Mouse (Mus musculus) embryonic facial prominence, embryonic 14.5 days (tissue): Measurements from ENCODE around the gene Klhl29. TPM values are rescaled to one million over a fixed set of nuclear protein-coding genes. Genes with fewer than 3 reads are reported as not detected.

Experiments used
- ATAC-seq: fragments of 200-750 bp; cut with Nextera tagmentation; 2 replicates; pipeline ENCODE4 v1.8.0; 2017; ENCODE audit warnings: low read depth, moderate number of reproducible peaks, moderate TSS enrichment
- DNase-seq: peaks from one replicate; pipeline ENCODE4 v3.0.0-alpha.2; 2015; ENCODE audit warnings: low spot score
- H3K27ac ChIP-seq: fragments of 300-500 bp; sonication (generic); replicated peaks from 2 replicates; pipeline ENCODE4 v1.5.1; 2014; ENCODE audit warnings: low read depth, mild to moderate bottlenecking, low read length, moderate library complexity
- H3K27me3 ChIP-seq: fragments of 300-500 bp; sonication (generic); replicated peaks from 2 replicates; pipeline ENCODE4 v1.6.1; 2014; ENCODE audit warnings: low read length; ENCODE audit not compliant: control insufficient read depth, insufficient read depth
- H3K36me3 ChIP-seq: fragments of 300-500 bp; sonication (generic); 2 replicates; pipeline ENCODE4 v1.6.1; 2014; ENCODE audit warnings: low read length, mixed read lengths; ENCODE audit not compliant: control insufficient read depth, insufficient read depth
- H3K4me1 ChIP-seq: fragments of 300-500 bp; sonication (generic); 2 replicates; pipeline ENCODE4 v1.6.1; 2014; ENCODE audit warnings: antibody characterized with exemption, low read length; ENCODE audit not compliant: control insufficient read depth, insufficient read depth
- H3K4me2 ChIP-seq: fragments of 300-500 bp; sonication (generic); 2 replicates; pipeline ENCODE4 v1.6.1; 2014; ENCODE audit warnings: low read depth, mild to moderate bottlenecking, low read length, moderate library complexity, mixed read lengths
- H3K4me3 ChIP-seq: fragments of 300-500 bp; sonication (generic); 2 replicates; pipeline ENCODE4 v1.5.1; 2014; ENCODE audit warnings: low read depth, mild to moderate bottlenecking, low read length
- H3K9ac ChIP-seq: fragments of 300-500 bp; sonication (generic); 2 replicates; pipeline ENCODE4 v1.6.1; 2014; ENCODE audit warnings: low read depth, mild to moderate bottlenecking, low read length, moderate library complexity, mixed read lengths
- H3K9me3 ChIP-seq: fragments of 300-500 bp; sonication (generic); 2 replicates; pipeline ENCODE4 v1.6.1; 2016; ENCODE audit warnings: low read length; ENCODE audit not compliant: control insufficient read depth
- WGBS: fragments of 180-500 bp; shearing (Covaris S2); extraction: QIAGEN DNeasy Blood & Tissue Kit; methylation state at CpG from one replicate; pipeline ENCODE4 v1.1.7; 2014; 5-methylcytosine and 5-hydroxymethylcytosine counted together
- polyA plus RNA-seq: library from polyadenylated mRNA; unstranded; fragments of >200 nt; fragmentation: Nextera tagmentation; extraction: Ambion mirVana; gene quantifications from 2 replicates; pipeline ENCODE4 v1.2.1, GENCODE M21; 2014

The Klhl29 gene
- polyA plus RNA-seq, 1 experiment from 2014 or later: 3.6 TPM

DNA sequence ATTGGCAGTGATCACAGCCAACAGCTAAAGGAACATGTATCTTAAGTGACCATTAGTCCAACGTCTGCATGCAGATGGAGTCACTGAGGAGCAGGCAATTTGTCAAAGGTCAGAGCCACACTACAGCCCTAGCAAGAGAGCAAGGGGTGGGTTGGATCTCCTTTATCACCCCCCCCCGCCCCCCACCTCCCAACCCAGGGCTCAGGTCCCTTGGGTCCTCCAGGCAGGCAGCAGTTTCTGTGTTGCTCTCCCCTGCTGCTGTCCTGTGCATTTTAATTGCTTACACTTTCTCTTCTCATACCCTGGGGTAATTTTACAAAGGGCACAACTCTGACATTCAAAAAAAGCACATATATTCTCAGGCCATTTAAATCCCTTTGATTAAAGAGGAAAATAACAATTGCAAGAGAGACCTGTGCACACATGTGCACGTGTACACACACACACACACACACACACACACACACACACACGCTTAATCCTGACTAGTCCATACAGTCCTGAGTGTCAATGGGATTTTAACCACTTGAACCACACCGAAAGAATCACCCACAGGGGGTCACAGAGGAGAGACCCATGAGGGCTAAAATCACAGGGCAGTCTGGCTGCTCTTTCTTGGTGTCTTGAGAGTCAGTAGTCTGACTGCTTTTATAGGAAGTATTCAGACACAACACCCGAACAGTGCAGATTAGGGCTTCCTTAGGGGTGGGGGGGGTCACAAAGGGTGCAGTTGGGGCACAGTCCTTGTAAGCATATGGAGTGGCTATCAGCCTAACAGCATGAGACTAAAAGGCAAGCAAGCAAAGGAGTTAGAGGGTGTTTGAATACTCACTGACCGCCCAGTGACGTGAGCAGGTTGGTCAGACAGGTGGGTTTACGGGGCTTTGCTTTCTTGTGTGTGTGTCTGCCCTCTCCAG lies 108.0 kb downstream of the Klhl29 start:
- 49% methylated on average over 9 of the region's 9 CpGs for WGBS
- ATAC-seq: peak; percentile 22; the same call in 1 of the 2 replicates
- Histone ChIP-seq H3K9ac (no peak overlapping the region), H3K36me3 (no peaks in the 10 kb centered on the region), H3K4me2 (no peak overlapping the region), H3K4me1 (0 out of 2 replicates have a peak, but pooled peaks cover 8% of the 10 kb centered on the region), H3K27me3 (no peaks in the 10 kb centered on the region), H3K4me3 (no peak overlapping the region), H3K27ac (peak overlapping the region; percentile 52; the same call in 1 of the 2 replicates), H3K9me3 (peaks cover 3% of the 10 kb centered on the region; the same call in 1 of the 2 replicates)
- no peak for DNase-seq

DNA sequence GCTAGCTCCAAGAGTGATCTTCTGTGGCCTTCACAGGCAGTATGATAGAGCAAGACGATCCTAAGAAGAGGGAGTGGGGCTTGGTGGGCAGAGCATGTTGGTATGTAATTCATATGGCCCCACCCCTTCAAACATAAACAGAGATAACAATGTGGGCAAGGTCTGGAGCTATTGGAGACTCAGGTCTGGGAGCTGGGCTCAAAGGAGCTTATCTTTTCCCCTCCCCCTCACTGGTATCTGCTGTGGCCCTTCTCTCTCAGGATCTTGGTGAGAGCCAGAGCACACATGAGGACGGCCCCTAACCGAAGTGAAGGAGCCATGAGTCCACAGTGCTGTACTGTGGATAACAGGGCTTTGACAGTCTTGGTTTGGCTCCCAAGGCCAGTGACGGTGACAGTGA lies 108.7 kb downstream of the Klhl29 start:
- 75% methylated on average over 4 of the region's 4 CpGs for WGBS
- no peaks in the 10 kb centered on the region for H3K36me3 ChIP-seq
- DNase-seq (no peak), ATAC-seq (no peak)
- H3K4me1 ChIP-seq: 0 out of 2 replicates have a peak, but pooled peaks cover 8% of the 10 kb centered on the region
- H3K27me3 ChIP-seq: no peaks in the 10 kb centered on the region
- H3K4me2 ChIP-seq: no peak overlapping the region
- H3K4me3 ChIP-seq: no peak overlapping the region
- H3K9me3 ChIP-seq: peaks cover 1% of the 10 kb centered on the region; the same call in 1 of the 2 replicates
- H3K9ac ChIP-seq: no peak overlapping the region
- H3K27ac ChIP-seq: no peak overlapping the region

DNA sequence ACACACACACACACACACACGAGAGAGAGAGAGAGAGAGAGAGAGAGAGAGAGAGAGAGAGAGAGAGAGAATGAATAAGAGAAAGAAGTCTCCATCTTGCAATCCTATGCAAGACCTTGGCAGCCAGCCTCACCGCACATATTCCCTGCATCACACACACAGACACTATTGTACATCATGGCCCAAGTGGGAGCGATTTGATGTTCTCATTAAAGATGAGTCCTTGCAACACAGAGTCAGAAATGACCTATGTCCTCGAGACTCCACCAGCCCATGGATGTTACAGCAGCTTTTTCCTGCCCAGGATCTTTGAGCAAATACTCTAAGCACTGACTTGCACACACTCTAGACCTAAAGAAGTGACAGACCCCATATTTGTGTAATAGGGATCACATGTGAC lies 114.0 kb downstream of the Klhl29 start:
- Histone ChIP-seq H3K9me3 (no peaks in the 10 kb centered on the region), H3K4me1 (no peaks in the 10 kb centered on the region), H3K36me3 (no peaks in the 10 kb centered on the region), H3K9ac (no peak overlapping the region), H3K4me2 (no peak overlapping the region), H3K4me3 (no peak overlapping the region), H3K27me3 (no peaks in the 10 kb centered on the region), H3K27ac (no peak overlapping the region)
- DNase-seq: no peak
- 81% methylated on average over 4 of the region's 4 CpGs for WGBS
- ATAC-seq: no peak

DNA sequence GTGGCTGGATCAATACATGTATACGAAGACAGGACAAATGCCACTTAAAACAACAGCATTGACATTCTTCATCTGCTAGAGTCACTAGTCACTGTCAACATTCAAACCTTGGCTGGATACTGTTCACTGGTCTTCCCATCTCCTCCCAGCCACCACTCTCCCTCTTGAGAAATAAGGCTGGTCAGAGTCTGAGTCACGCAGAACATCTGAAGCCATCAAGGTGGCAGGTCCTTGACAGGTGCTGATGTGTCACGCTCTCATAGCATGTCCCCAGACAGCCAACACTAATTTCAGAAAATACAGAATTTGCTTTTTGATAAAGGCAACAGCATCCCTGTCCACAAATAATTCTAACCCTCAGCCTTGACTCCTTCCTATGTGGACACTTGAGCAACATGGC lies 116.7 kb downstream of the Klhl29 start:
- no peak overlapping the region for H3K27ac ChIP-seq
- H3K4me1 ChIP-seq: peaks cover 4% of the 10 kb centered on the region; the same call in 1 of the 2 replicates
- no peaks in the 10 kb centered on the region for H3K36me3 ChIP-seq
- H3K9ac ChIP-seq: no peak overlapping the region
- no peak for DNase-seq
- no peak overlapping the region for H3K4me3 ChIP-seq
- no peaks in the 10 kb centered on the region for H3K27me3 ChIP-seq
- 86% methylated on average over 3 of the region's 3 CpGs for WGBS
- no peak overlapping the region for H3K4me2 ChIP-seq
- no peak for ATAC-seq
- H3K9me3 ChIP-seq: no peaks in the 10 kb centered on the region

DNA sequence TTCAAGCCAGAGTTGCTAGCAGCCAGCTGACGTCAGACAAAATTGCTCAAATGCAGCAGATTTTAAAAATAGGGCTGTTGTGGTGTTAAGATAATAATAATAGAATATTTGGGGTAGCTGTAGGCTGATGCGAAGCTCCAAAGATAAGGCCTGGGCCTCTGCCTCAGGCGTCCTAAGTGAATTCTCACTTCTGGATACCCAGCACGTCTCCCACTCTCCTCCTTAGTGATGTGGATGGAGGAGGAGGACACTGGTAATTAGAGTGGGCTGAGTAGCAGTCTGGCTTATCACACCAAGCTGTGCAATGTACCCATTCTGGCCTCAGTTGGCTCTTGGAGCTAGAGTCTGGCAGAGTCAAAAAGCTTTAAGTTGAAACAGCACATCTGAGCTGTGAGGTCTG lies 118.3 kb downstream of the Klhl29 start:
- 80% methylated on average over 4 of the region's 4 CpGs for WGBS
- no peak overlapping the region for H3K27ac ChIP-seq
- peaks cover 4% of the 10 kb centered on the region; the same call in 1 of the 2 replicates for H3K4me1 ChIP-seq
- no peaks in the 10 kb centered on the region for H3K27me3 ChIP-seq
- H3K4me3 ChIP-seq: no peak overlapping the region
- H3K9me3 ChIP-seq: no peaks in the 10 kb centered on the region
- H3K36me3 ChIP-seq: no peaks in the 10 kb centered on the region
- H3K4me2 ChIP-seq: no peak overlapping the region
- DNase-seq (no peak), ATAC-seq (no peak)
- H3K9ac ChIP-seq: no peak overlapping the region

DNA sequence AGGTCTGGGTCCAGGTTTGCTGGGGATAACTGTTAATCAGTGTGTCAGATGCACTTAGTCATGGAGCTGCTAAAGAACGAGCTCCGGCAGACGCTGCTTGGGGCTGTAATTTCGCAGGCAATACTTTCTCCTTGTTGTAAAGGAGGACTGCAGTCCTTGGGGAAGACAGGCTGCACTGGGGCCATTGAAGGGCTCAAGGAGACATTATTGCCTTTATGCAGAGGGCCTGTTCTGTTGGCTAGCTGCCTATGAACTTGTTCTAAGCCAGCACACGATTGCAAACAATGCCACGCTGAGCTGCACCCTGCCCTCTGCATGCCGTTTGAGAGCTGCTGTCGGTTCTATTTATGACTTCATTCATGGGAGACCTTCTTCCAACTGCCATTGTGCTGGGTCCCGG lies 120.4 kb downstream of the Klhl29 start:
- Histone ChIP-seq H3K27ac (no peak overlapping the region), H3K4me2 (no peak overlapping the region), H3K9me3 (no peaks in the 10 kb centered on the region), H3K36me3 (no peaks in the 10 kb centered on the region), H3K9ac (no peak overlapping the region), H3K4me3 (no peak overlapping the region), H3K4me1 (peaks cover 4% of the 10 kb centered on the region; the same call in 1 of the 2 replicates), H3K27me3 (no peaks in the 10 kb centered on the region)
- DNase-seq (peak; percentile 41), ATAC-seq (no peak)
- WGBS: 47% methylated on average over 9 of the region's 9 CpGs

DNA sequence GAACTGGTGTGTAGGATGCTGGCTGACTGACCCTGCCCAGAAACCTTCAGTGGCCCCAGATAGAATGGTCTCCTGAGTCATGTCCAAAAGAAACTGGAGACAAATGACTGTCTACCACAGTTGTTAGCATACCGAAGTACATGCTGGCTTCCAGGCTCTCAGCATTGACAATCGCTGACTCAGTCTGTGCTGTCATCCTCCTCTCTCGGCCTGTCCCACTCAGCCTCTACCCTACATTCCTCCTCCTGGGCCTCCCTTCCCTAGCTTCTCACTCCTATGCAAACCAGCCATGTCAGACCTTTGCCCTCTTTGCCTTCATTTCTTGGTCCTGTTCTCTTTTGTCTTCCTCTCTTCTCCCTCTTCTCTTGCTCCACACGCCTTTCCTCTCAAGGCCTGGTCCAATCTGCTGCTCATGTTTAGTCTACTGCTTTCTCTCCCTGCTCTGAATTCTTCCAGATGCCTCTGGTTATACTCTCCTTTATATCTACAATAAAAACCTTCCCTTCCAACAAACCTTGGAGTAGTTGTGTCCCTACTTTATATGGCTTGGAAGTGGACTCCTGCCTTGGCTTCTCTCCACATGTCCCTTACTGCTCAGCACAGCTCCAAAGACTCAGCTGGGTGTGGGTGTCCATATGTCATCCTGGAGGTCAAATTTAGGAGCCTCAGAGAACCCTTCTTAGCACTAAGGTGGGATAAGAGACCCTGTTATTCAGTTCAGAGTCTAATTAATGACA lies 121.1 kb downstream of the Klhl29 start:
- ATAC-seq (no peak), DNase-seq (no peak)
- Histone ChIP-seq H3K9me3 (no peaks in the 10 kb centered on the region), H3K4me2 (no peak overlapping the region), H3K4me3 (no peak overlapping the region), H3K9ac (no peak overlapping the region), H3K27me3 (no peaks in the 10 kb centered on the region), H3K4me1 (peaks cover 4% of the 10 kb centered on the region; the same call in 1 of the 2 replicates), H3K36me3 (no peaks in the 10 kb centered on the region), H3K27ac (no peak overlapping the region)
- 78% methylated on average over 4 of the region's 4 CpGs for WGBS

DNA sequence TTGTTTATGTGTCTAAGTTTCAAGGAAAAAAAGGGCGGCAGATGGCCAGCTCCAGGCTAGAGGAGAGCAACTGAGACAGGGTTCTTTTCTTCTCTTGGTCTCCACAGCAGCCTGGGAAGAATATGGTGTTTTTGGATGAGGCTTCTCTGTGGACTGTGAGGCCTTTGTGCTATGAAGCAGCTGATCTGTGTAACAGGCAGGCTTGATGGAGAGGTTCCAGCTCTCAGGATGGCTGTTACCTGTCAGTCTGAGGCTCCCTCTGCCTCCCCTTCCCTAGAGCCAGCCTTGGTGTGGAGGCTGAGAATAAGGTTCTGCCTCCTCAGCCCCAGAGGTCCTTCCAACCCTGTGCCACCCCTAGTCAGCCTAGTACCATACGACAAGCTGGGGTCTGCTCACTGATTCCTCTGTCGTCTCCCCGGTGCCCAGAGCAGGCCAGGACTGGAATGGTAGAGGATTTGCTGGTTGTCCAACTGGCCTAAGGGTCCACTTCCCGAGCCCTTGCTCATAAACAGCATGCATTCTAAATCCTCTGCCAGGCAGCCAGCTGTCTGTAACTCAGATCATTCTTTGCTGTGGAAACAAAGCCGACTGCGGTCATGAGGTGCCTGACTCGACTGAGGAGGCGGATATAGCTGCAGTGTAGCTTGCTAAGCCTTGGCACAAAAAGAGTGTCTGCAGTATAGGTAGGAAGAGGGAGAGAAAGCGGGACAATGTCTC lies 122.0 kb downstream of the Klhl29 start:
- H3K36me3 ChIP-seq: no peaks in the 10 kb centered on the region
- no peaks in the 10 kb centered on the region for H3K9me3 ChIP-seq
- no peaks in the 10 kb centered on the region for H3K27me3 ChIP-seq
- ATAC-seq (peak; percentile 28; the same call in 1 of the 2 replicates), DNase-seq (peak; percentile 56)
- 59% methylated on average over 9 of the region's 10 CpGs for WGBS
- H3K4me1 ChIP-seq: peaks cover 4% of the 10 kb centered on the region; the same call in 1 of the 2 replicates
- H3K27ac ChIP-seq: no peak overlapping the region
- no peak overlapping the region for H3K4me2 ChIP-seq
- H3K4me3 ChIP-seq: no peak overlapping the region
- no peak overlapping the region for H3K9ac ChIP-seq
